Mouse (Mus musculus) G1E-ER4 (cell line): ENCODE measurements around the gene Kctd11. TPM values are rescaled to one million over a fixed set of nuclear protein-coding genes. Genes with fewer than 3 reads are reported as not detected.

Experiments used
- GATA1 ChIP-seq: IDR thresholded peaks from one replicate; pipeline ENCODE4 v1.8.0; 2012; ENCODE audit warnings: low read length, inconsistent platforms
- polyA plus RNA-seq: library from polyadenylated mRNA; stranded (reverse); fragments of >175 nt; gene quantifications from 2 replicates; pipeline ENCODE4 v1.2.3, GENCODE M21; 2012

Kctd11 gene
- polyA plus RNA-seq, 1 experiment: 0.27 TPM

GRCm38 (mm10) chr11:69914372-69914764, 33.2 kb upstream of the Kctd11 start:
- TF ChIP-seq GATA1: no peak

- no peak for TF ChIP-seq GATA1
Measured at GRCm38 (mm10) chr11:69913554-69914371, 32.6 kb upstream of the Kctd11 start, which contains the start of gene Gps2. Gene Gps2 (plus strand): TSS chr11:69913888.

- TF ChIP-seq GATA1: no peak
Measured at GRCm38 (mm10) chr11:69912716-69913530, 31.7 kb upstream of the Kctd11 start.

GRCm38 (mm10) chr11:69911701-69912100, 30.5 kb upstream of the Kctd11 start:
- TF ChIP-seq GATA1: no peak

GRCm38 (mm10) chr11:69910781-69911560, 29.8 kb upstream of the Kctd11 start:
- no peak for TF ChIP-seq GATA1

DNA sequence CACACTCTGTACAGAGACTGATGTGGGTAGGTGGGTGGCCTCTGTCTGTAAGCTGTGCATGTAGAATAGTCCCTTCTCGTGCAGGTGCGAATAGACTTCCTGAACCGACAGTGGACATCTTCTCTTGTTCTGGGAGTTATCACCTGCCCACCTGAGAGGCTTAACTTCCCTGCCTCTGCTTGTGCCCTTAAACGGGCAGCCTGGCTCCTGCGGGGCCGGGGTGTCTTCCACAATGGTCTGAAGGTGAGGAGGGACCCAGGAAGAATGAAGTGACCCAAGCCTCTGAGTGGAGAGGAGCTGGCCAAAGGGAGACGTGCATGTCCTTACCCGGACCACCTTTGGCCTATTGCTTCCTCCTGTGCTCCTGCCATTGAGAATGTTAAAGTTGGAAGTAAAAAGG, 29.0 kb upstream of the Kctd11 start:
- TF ChIP-seq GATA1: no peak

DNA sequence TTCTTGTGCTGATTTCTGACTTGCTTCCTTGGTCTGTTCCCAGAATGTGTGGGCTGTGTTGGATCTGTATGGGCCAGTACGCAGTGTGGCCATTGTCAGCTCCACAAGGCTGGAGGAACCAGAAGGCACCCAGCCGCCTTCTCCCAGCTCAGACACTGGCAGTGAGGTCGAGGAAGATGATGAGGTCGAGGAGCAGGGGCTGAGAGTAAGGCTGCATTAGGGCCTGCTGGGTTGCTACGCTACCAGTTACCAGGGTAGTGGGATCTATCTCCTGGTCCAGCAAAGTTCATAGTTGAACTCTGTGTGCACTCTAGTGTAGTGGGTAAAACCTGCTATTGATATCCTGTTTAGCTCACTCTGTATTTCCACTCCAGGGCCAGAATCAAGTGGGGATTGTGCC, 28.0 kb upstream of the Kctd11 start:
- TF ChIP-seq GATA1: no peak

GRCm38 (mm10) chr11:69908645-69909044, 27.4 kb upstream of the Kctd11 start:
- TF ChIP-seq GATA1: no peak

DNA sequence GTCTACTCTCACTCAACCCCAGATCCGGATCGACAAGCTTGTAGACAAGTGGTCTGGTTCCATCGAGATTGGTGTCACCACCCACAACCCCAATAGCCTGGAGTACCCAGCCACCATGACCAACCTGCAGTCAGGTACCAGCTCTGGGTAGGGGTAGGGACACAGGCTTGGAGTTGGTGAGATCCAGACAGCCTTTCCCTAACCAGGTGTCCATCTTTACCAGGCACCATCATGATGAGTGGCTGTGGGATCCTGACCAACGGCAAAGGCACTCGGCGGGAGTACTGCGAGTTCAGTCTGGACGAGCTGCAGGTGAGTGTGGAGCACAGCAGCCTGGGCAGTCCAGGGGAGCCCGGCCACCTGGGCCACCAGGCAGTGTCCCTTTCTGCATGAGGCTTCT, 23.1 kb upstream of the Kctd11 start:
- no peak for TF ChIP-seq GATA1

GRCm38 (mm10) chr11:69902972-69903371, 21.8 kb upstream of the Kctd11 start:
- TF ChIP-seq GATA1: no peak

DNA sequence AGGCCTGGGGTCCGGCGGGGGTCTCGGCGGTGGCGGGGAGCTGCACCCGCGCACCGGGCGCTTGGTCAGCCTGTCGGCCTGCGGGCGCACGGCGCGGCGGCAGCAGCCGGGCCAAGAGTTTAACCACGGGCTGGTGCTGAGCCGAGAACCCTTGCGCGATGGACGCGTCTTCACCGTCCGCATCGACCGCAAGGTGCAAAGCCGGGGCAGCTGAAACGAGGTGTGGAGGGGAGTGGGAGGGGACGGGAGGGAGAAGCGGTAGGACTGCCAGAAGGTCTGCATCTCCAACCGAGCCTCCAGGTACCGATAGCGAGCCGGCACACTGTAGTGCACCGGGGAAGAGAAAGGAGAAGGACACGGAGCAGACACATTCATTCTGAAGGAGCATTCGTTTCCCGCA, 20.8 kb upstream of the Kctd11 start:
- TF ChIP-seq GATA1: no peak

DNA sequence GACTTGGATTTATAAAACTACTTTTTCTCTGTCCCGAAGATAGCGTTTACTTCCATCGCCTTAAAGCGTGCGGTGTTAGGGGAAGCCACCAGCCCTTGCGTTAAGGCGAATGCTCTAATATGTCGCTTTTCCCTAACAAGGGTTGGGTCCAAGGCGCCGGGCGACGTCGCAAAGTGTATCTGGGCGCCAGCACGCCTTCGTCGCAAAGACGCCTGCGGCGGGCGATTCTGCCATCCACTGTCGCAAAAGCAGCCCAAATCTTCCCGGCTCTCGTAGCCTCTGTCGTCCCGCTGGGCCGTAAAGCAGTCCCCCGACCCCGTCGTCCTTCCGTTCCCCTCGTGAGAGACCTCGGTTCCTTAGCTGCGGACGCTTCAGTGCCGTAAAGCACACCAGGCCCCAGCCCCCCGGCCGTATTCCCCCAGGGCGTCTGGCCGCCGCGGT, 20.2 kb upstream of the Kctd11 start:
- TF ChIP-seq GATA1: no peak

GRCm38 (mm10) chr11:69900471-69901405, 19.5 kb upstream of the Kctd11 start, which contains the start of the genes 2810408A11Rik and Neurl4:
Gene 2810408A11Rik (minus strand): TSS chr11:69900987.
Gene Neurl4 (plus strand): TSS chr11:69901072.
- no peak for TF ChIP-seq GATA1

- TF ChIP-seq GATA1: no peak
Measured at GRCm38 (mm10) chr11:69899870-69900269, 18.7 kb upstream of the Kctd11 start.
